Mouse (Mus musculus) lung, postnatal 25 days (tissue): ENCODE measurements around the gene Ccdc71l.

Experiments
- DNase-seq: peaks from one replicate; pipeline ENCODE4 v3.0.0; 2022; ENCODE audit warnings: low spot score

Ccdc71l gene

GRCm38 (mm10) chr12:32378528-32379295, at the start of gene Ccdc71l:
TSS of gene Ccdc71l (plus strand) at chr12:32378704.
- peak; percentile 79 for DNase-seq

- no peak for DNase-seq
Measured at GRCm38 (mm10) chr12:32339078-32339477, 39.4 kb upstream of the Ccdc71l start.

DNA sequence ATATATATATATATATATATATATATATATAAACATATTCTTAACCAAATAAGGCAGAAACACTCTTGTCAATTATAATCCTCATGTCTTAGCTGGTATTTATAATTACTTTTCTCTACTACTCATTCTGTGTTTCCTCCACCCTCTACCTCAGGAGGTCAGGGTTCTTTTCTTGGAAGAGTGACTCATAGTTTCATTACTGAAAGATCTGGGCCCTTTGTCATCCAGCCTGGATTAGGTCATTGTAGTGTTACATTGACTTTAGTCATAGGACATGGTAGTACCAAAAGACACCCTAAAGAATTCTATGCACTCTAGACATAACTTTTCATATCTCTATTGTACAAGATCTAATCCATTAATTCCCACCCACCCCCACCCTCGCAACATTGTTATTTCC, 35.0 kb upstream of the Ccdc71l start:
- no peak for DNase-seq

- no peak for DNase-seq
Measured at GRCm38 (mm10) chr12:32346121-32346520, 32.4 kb upstream of the Ccdc71l start.

- DNase-seq, result no peak
Measured at GRCm38 (mm10) chr12:32348493-32348892, 30.0 kb upstream of the Ccdc71l start.

- DNase-seq, result no peak
Measured at GRCm38 (mm10) chr12:32351874-32352273, 26.6 kb upstream of the Ccdc71l start.

GRCm38 (mm10) chr12:32379296-32379725, 807 bp downstream of the Ccdc71l start:
- DNase-seq, result peak; percentile 86

GRCm38 (mm10) chr12:32379731-32380130, 1.2 kb downstream of the Ccdc71l start:
- DNase-seq, result no peak

DNA sequence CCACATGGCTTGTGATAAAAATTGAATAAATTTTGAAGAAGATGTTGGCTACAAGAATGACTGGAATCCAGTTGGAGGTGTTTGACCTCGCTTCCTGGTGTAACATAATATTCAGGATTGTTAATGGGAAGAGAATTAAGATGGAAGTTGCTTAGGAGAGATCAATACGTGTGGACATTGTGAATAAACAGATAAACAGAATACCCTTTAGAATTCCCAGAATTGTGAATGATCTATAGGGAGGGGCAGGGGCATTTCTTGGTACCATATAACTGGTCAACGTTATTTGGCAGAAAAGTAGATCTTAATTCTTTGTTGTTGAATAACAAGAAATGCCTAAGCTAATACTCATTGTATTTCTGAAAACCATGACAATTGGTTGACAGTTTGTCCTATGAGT, 2.0 kb downstream of the Ccdc71l start:
- no peak for DNase-seq

- DNase-seq, result no peak
Measured at GRCm38 (mm10) chr12:32381011-32381410, 2.5 kb downstream of the Ccdc71l start.

GRCm38 (mm10) chr12:32419537-32419936, 41.0 kb downstream of the Ccdc71l start:
- no peak for DNase-seq

GRCm38 (mm10) chr12:32427832-32428231, 49.3 kb downstream of the Ccdc71l start:
- no peak for DNase-seq

- DNase-seq, result no peak
Measured at GRCm38 (mm10) chr12:32431004-32431403, 52.5 kb downstream of the Ccdc71l start.
